Mouse (Mus musculus): Measurements from ENCODE around the gene Tdrd3. TPM values are rescaled to one million over a fixed set of nuclear protein-coding genes. Genes with fewer than 3 reads are reported as not detected.

Tdrd3 gene
- polyA plus RNA-seq, 1 experiment from 2014 or later: 26.9 TPM

GRCm38 (mm10) chr14:87419740-87420139 lies 3.3 kb downstream of the Tdrd3 start:
- WGBS: 88% methylated on average over 2 of the region's 2 CpGs
- H3K27ac ChIP-seq (ENCODE audit: low read length): no peak overlapping the region
- H3K9me3 ChIP-seq (ENCODE audit: low read length): no peaks in the 10 kb centered on the region
- peaks cover 15% of the 10 kb centered on the region for H3K4me1 ChIP-seq (ENCODE audit: insufficient read depth, low read length)
- H3K27me3 ChIP-seq (ENCODE audit: insufficient read depth, low read length): no peaks in the 10 kb centered on the region
- no peaks in the 10 kb centered on the region for H3K36me3 ChIP-seq (ENCODE audit: insufficient read depth, low read length)
- no peak for ATAC-seq (ENCODE audit: low FRiP score, low TSS enrichment)
- H3K4me3 ChIP-seq (ENCODE audit: low read length): no peak overlapping the region
- H3K9ac ChIP-seq (replicated peaks; ENCODE audit: low read length): no peak overlapping the region
- no peak overlapping the region for H3K4me2 ChIP-seq (replicated peaks; ENCODE audit: low read depth, low read length)

- Histone ChIP-seq H3K9ac (replicated peaks; ENCODE audit: low read length) (no peak overlapping the region), H3K4me1 (ENCODE audit: insufficient read depth, low read length) (peaks cover 15% of the 10 kb centered on the region), H3K4me2 (replicated peaks; ENCODE audit: low read depth, low read length) (no peak overlapping the region), H3K27me3 (ENCODE audit: insufficient read depth, low read length) (no peaks in the 10 kb centered on the region), H3K9me3 (ENCODE audit: low read length) (no peaks in the 10 kb centered on the region), H3K36me3 (ENCODE audit: insufficient read depth, low read length) (no peaks in the 10 kb centered on the region), H3K27ac (ENCODE audit: low read length) (no peak overlapping the region), H3K4me3 (ENCODE audit: low read length) (no peak overlapping the region)
- no peak for ATAC-seq (ENCODE audit: low FRiP score, low TSS enrichment)
- 71% methylated on average over 4 of the region's 4 CpGs for WGBS
Measured at GRCm38 (mm10) chr14:87420576-87420975, 4.1 kb downstream of the Tdrd3 start.

- WGBS: 66% methylated on average over 3 of the region's 3 CpGs
- Histone ChIP-seq H3K4me2 (replicated peaks; ENCODE audit: low read depth, low read length) (no peak overlapping the region), H3K36me3 (ENCODE audit: insufficient read depth, low read length) (no peaks in the 10 kb centered on the region), H3K4me3 (ENCODE audit: low read length) (no peak overlapping the region), H3K9ac (replicated peaks; ENCODE audit: low read length) (no peak overlapping the region), H3K9me3 (ENCODE audit: low read length) (no peaks in the 10 kb centered on the region), H3K27me3 (ENCODE audit: insufficient read depth, low read length) (no peaks in the 10 kb centered on the region), H3K4me1 (ENCODE audit: insufficient read depth, low read length) (peaks cover 15% of the 10 kb centered on the region), H3K27ac (ENCODE audit: low read length) (no peak overlapping the region)
- no peak for ATAC-seq (ENCODE audit: low FRiP score, low TSS enrichment)
Measured at GRCm38 (mm10) chr14:87422432-87422831, 6.0 kb downstream of the Tdrd3 start.

GRCm38 (mm10) chr14:87426297-87426922 lies 10.0 kb downstream of the Tdrd3 start:
- Histone ChIP-seq H3K4me3 (ENCODE audit: low read length) (no peak overlapping the region), H3K4me2 (replicated peaks; ENCODE audit: low read depth, low read length) (no peak overlapping the region), H3K36me3 (ENCODE audit: insufficient read depth, low read length) (no peaks in the 10 kb centered on the region), H3K27me3 (ENCODE audit: insufficient read depth, low read length) (no peaks in the 10 kb centered on the region), H3K4me1 (ENCODE audit: insufficient read depth, low read length) (no peaks in the 10 kb centered on the region), H3K9ac (replicated peaks; ENCODE audit: low read length) (no peak overlapping the region), H3K9me3 (ENCODE audit: low read length) (no peaks in the 10 kb centered on the region), H3K27ac (ENCODE audit: low read length) (no peak overlapping the region)
- WGBS: 67% methylated on average over 7 of the region's 7 CpGs
- ATAC-seq (ENCODE audit: low FRiP score, low TSS enrichment): no peak

- H3K4me3 ChIP-seq (ENCODE audit: low read length): no peak overlapping the region
- no peaks in the 10 kb centered on the region for H3K9me3 ChIP-seq (ENCODE audit: low read length)
- no peak overlapping the region for H3K27ac ChIP-seq (ENCODE audit: low read length)
- H3K36me3 ChIP-seq (ENCODE audit: insufficient read depth, low read length): no peaks in the 10 kb centered on the region
- no peak overlapping the region for H3K4me2 ChIP-seq (replicated peaks; ENCODE audit: low read depth, low read length)
- 97% methylated on average over 4 of the region's 4 CpGs for WGBS
- H3K9ac ChIP-seq (replicated peaks; ENCODE audit: low read length): no peak overlapping the region
- no peaks in the 10 kb centered on the region for H3K4me1 ChIP-seq (ENCODE audit: insufficient read depth, low read length)
- no peaks in the 10 kb centered on the region for H3K27me3 ChIP-seq (ENCODE audit: insufficient read depth, low read length)
- ATAC-seq (ENCODE audit: low FRiP score, low TSS enrichment): no peak
Measured at GRCm38 (mm10) chr14:87427032-87427431, 10.6 kb downstream of the Tdrd3 start.

- Histone ChIP-seq H3K9me3 (ENCODE audit: low read length) (no peaks in the 10 kb centered on the region), H3K27ac (ENCODE audit: low read length) (no peak overlapping the region), H3K4me2 (replicated peaks; ENCODE audit: low read depth, low read length) (no peak overlapping the region), H3K9ac (replicated peaks; ENCODE audit: low read length) (no peak overlapping the region), H3K4me1 (ENCODE audit: insufficient read depth, low read length) (no peaks in the 10 kb centered on the region), H3K36me3 (ENCODE audit: insufficient read depth, low read length) (no peaks in the 10 kb centered on the region), H3K27me3 (ENCODE audit: insufficient read depth, low read length) (no peaks in the 10 kb centered on the region), H3K4me3 (ENCODE audit: low read length) (no peak overlapping the region)
- no peak; the same call in 1 of the 2 replicates for ATAC-seq (ENCODE audit: low FRiP score, low TSS enrichment)
- 90% methylated on average over 5 of the region's 5 CpGs for WGBS
Measured at GRCm38 (mm10) chr14:87427659-87428289, 11.3 kb downstream of the Tdrd3 start.

GRCm38 (mm10) chr14:87433390-87433915 lies 17.0 kb downstream of the Tdrd3 start:
- H3K4me1 ChIP-seq (ENCODE audit: insufficient read depth, low read length): peaks cover 4% of the 10 kb centered on the region; the same call in 1 of the 2 replicates
- no peak overlapping the region for H3K4me2 ChIP-seq (replicated peaks; ENCODE audit: low read depth, low read length)
- ATAC-seq (ENCODE audit: low FRiP score, low TSS enrichment): peak; percentile 57; the same call in 1 of the 2 replicates
- WGBS: 45% methylated on average over 5 of the region's 5 CpGs
- H3K36me3 ChIP-seq (ENCODE audit: insufficient read depth, low read length): peaks cover 8% of the 10 kb centered on the region
- H3K27ac ChIP-seq (ENCODE audit: low read length): no peak overlapping the region
- H3K4me3 ChIP-seq (ENCODE audit: low read length): no peak overlapping the region
- H3K9ac ChIP-seq (replicated peaks; ENCODE audit: low read length): no peak overlapping the region
- no peaks in the 10 kb centered on the region for H3K27me3 ChIP-seq (ENCODE audit: insufficient read depth, low read length)
- H3K9me3 ChIP-seq (ENCODE audit: low read length): no peaks in the 10 kb centered on the region

GRCm38 (mm10) chr14:87435382-87435781 lies 18.9 kb downstream of the Tdrd3 start:
- peaks cover 4% of the 10 kb centered on the region; the same call in 1 of the 2 replicates for H3K4me1 ChIP-seq (ENCODE audit: insufficient read depth, low read length)
- H3K4me3 ChIP-seq (ENCODE audit: low read length): no peak overlapping the region
- no peak overlapping the region for H3K27ac ChIP-seq (ENCODE audit: low read length)
- no peak for ATAC-seq (ENCODE audit: low FRiP score, low TSS enrichment)
- H3K9ac ChIP-seq (replicated peaks; ENCODE audit: low read length): no peak overlapping the region
- no peak overlapping the region for H3K4me2 ChIP-seq (replicated peaks; ENCODE audit: low read depth, low read length)
- 91% methylated on average over 4 of the region's 4 CpGs for WGBS
- no peaks in the 10 kb centered on the region for H3K27me3 ChIP-seq (ENCODE audit: insufficient read depth, low read length)
- peaks cover 8% of the 10 kb centered on the region for H3K36me3 ChIP-seq (ENCODE audit: insufficient read depth, low read length)
- H3K9me3 ChIP-seq (ENCODE audit: low read length): no peaks in the 10 kb centered on the region

- Histone ChIP-seq H3K36me3 (ENCODE audit: insufficient read depth, low read length) (peaks cover 8% of the 10 kb centered on the region), H3K4me2 (replicated peaks; ENCODE audit: low read depth, low read length) (no peak overlapping the region), H3K4me1 (ENCODE audit: insufficient read depth, low read length) (no peaks in the 10 kb centered on the region), H3K4me3 (ENCODE audit: low read length) (no peak overlapping the region), H3K9me3 (ENCODE audit: low read length) (no peaks in the 10 kb centered on the region), H3K27me3 (ENCODE audit: insufficient read depth, low read length) (no peaks in the 10 kb centered on the region), H3K27ac (ENCODE audit: low read length) (no peak overlapping the region), H3K9ac (replicated peaks; ENCODE audit: low read length) (no peak overlapping the region)
- ATAC-seq (ENCODE audit: low FRiP score, low TSS enrichment): no peak
- 12% methylated on average over 2 of the region's 2 CpGs for WGBS
Measured at GRCm38 (mm10) chr14:87439721-87440120, 23.3 kb downstream of the Tdrd3 start.

- ATAC-seq (ENCODE audit: low FRiP score, low TSS enrichment): no peak
- 87% methylated on average over 8 of the region's 8 CpGs for WGBS
- H3K36me3 ChIP-seq (ENCODE audit: insufficient read depth, low read length): peaks cover 6% of the 10 kb centered on the region
- H3K27ac ChIP-seq (ENCODE audit: low read length): no peak overlapping the region
- H3K9ac ChIP-seq (replicated peaks; ENCODE audit: low read length): no peak overlapping the region
- no peaks in the 10 kb centered on the region for H3K4me1 ChIP-seq (ENCODE audit: insufficient read depth, low read length)
- no peak overlapping the region for H3K4me2 ChIP-seq (replicated peaks; ENCODE audit: low read depth, low read length)
- H3K4me3 ChIP-seq (ENCODE audit: low read length): no peak overlapping the region
- no peaks in the 10 kb centered on the region for H3K27me3 ChIP-seq (ENCODE audit: insufficient read depth, low read length)
- no peaks in the 10 kb centered on the region for H3K9me3 ChIP-seq (ENCODE audit: low read length)
Measured at GRCm38 (mm10) chr14:87446331-87446913, 30.0 kb downstream of the Tdrd3 start.

Data from kidney, embryonic 16.5 days (tissue).